Mouse (Mus musculus): ENCODE measurements around the gene Ern1. TPM values are rescaled to one million over a fixed set of nuclear protein-coding genes. Genes with fewer than 3 reads are reported as not detected.
"Not testable (repeated sequence)": the region's sequence is repeated elsewhere in the genome, so short reads cannot be mapped to it uniquely, and the experiment has no call there.

The Ern1 gene
- polyA plus RNA-seq, 1 experiment from 2014 or later = 7.6 TPM

- no peak overlapping the region for H3K9ac ChIP-seq (ENCODE audit: low read length)
- WGBS = 57% methylated on average over 4 of the region's 4 CpGs
- no peaks in the 10 kb centered on the region for H3K27me3 ChIP-seq (replicated peaks; ENCODE audit: control insufficient read depth, insufficient read depth, low read length)
- no peak overlapping the region for H3K4me3 ChIP-seq (ENCODE audit: low read depth, low read length)
- H3K4me2 ChIP-seq (ENCODE audit: low read length) = no peak overlapping the region
- H3K4me1 ChIP-seq (replicated peaks; ENCODE audit: control insufficient read depth, insufficient read depth, low read length) = no peaks in the 10 kb centered on the region
- ATAC-seq (replicated peaks; ENCODE audit: low FRiP score, low TSS enrichment, low read depth) = no peak
- no peak overlapping the region for H3K27ac ChIP-seq (ENCODE audit: low read depth)
- H3K9me3 ChIP-seq (ENCODE audit: control insufficient read depth, low read length) = no peaks in the 10 kb centered on the region
- H3K36me3 ChIP-seq (ENCODE audit: control insufficient read depth, insufficient read depth, low read length) = no peaks in the 10 kb centered on the region
- no peak for DNase-seq (ENCODE audit: low spot score)
Measured at GRCm38 (mm10) chr11:106464681-106465544, 22.7 kb downstream of the Ern1 start.

- ATAC-seq (replicated peaks; ENCODE audit: low FRiP score, low TSS enrichment, low read depth) = no peak
- 83% methylated on average over 5 of the region's 5 CpGs for WGBS
- Histone ChIP-seq H3K36me3 (ENCODE audit: control insufficient read depth, insufficient read depth, low read length) (no peaks in the 10 kb centered on the region), H3K27ac (ENCODE audit: low read depth) (no peak overlapping the region), H3K4me1 (replicated peaks; ENCODE audit: control insufficient read depth, insufficient read depth, low read length) (no peaks in the 10 kb centered on the region), H3K4me3 (ENCODE audit: low read depth, low read length) (no peak overlapping the region), H3K4me2 (ENCODE audit: low read length) (no peak overlapping the region), H3K9ac (ENCODE audit: low read length) (no peak overlapping the region), H3K9me3 (ENCODE audit: control insufficient read depth, low read length) (no peaks in the 10 kb centered on the region), H3K27me3 (replicated peaks; ENCODE audit: control insufficient read depth, insufficient read depth, low read length) (no peaks in the 10 kb centered on the region)
- DNase-seq (ENCODE audit: low spot score) = no peak
Measured at GRCm38 (mm10) chr11:106463845-106464244, 23.8 kb downstream of the Ern1 start.

GRCm38 (mm10) chr11:106462309-106462708, 25.3 kb downstream of the Ern1 start:
- Histone ChIP-seq H3K4me3 (ENCODE audit: low read depth, low read length) (no peak overlapping the region), H3K9me3 (ENCODE audit: control insufficient read depth, low read length) (no peaks in the 10 kb centered on the region), H3K4me1 (replicated peaks; ENCODE audit: control insufficient read depth, insufficient read depth, low read length) (no peaks in the 10 kb centered on the region), H3K27me3 (replicated peaks; ENCODE audit: control insufficient read depth, insufficient read depth, low read length) (no peaks in the 10 kb centered on the region), H3K4me2 (ENCODE audit: low read length) (no peak overlapping the region), H3K27ac (ENCODE audit: low read depth) (no peak overlapping the region), H3K36me3 (ENCODE audit: control insufficient read depth, insufficient read depth, low read length) (no peaks in the 10 kb centered on the region), H3K9ac (ENCODE audit: low read length) (no peak overlapping the region)
- DNase-seq (ENCODE audit: low spot score) = no peak
- no peak for ATAC-seq (replicated peaks; ENCODE audit: low FRiP score, low TSS enrichment, low read depth)
- WGBS = 68% methylated on average over 3 of the region's 3 CpGs

DNA sequence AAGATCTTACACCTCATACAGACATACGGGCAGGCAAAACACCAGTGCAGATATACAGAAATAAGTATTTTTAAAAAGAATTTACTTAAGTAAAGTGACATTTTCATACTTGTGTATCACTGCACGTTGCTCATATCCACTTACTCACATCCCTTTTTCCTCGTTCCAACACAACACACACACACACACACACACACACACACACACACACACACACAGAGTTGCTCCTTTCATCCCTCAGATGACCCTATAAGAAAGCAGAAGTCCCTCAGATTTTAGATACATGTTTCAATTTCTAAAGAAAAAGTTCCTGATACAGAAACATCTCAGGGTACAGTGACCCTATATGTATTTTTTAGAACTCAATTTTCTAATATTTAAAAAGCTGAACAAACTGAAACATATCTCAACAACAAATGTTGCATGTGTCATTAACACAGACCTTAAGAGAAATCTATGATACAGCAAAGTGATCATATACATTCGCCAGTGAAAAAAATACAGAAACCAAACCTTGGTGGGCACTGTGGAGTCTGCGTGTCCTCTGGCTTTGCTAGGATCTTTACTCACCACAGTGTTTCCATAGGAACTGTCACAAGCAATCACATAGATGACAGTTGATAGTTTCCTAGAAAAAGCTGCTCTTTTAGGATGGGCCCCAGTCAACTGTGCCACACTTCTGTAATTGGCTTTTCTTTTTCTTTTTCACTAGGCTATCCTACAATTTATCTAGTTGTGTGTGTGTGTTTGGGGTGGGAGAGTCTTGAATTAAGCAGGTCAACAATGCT, 26.3 kb downstream of the Ern1 start:
- 77% methylated on average over 5 of the region's 5 CpGs for WGBS
- Histone ChIP-seq H3K9me3 (ENCODE audit: control insufficient read depth, low read length) (no peaks in the 10 kb centered on the region), H3K4me2 (ENCODE audit: low read length) (no peak overlapping the region), H3K9ac (ENCODE audit: low read length) (no peak overlapping the region), H3K27ac (ENCODE audit: low read depth) (no peak overlapping the region), H3K4me1 (replicated peaks; ENCODE audit: control insufficient read depth, insufficient read depth, low read length) (no peaks in the 10 kb centered on the region), H3K36me3 (ENCODE audit: control insufficient read depth, insufficient read depth, low read length) (no peaks in the 10 kb centered on the region), H3K4me3 (ENCODE audit: low read depth, low read length) (no peak overlapping the region), H3K27me3 (replicated peaks; ENCODE audit: control insufficient read depth, insufficient read depth, low read length) (no peaks in the 10 kb centered on the region)
- DNase-seq (ENCODE audit: low spot score) (no peak), ATAC-seq (replicated peaks; ENCODE audit: low FRiP score, low TSS enrichment, low read depth) (no peak)

- H3K36me3 ChIP-seq (ENCODE audit: control insufficient read depth, insufficient read depth, low read length) = no peaks in the 10 kb centered on the region
- H3K27me3 ChIP-seq (replicated peaks; ENCODE audit: control insufficient read depth, insufficient read depth, low read length) = no peaks in the 10 kb centered on the region
- WGBS = 90% methylated on average over 1 of the region's 1 CpGs
- no peak overlapping the region for H3K27ac ChIP-seq (ENCODE audit: low read depth)
- H3K4me2 ChIP-seq (ENCODE audit: low read length) = no peak overlapping the region
- no peak for ATAC-seq (replicated peaks; ENCODE audit: low FRiP score, low TSS enrichment, low read depth)
- no peak for DNase-seq (ENCODE audit: low spot score)
- no peak overlapping the region for H3K9ac ChIP-seq (ENCODE audit: low read length)
- H3K9me3 ChIP-seq (ENCODE audit: control insufficient read depth, low read length) = no peaks in the 10 kb centered on the region
- H3K4me3 ChIP-seq (ENCODE audit: low read depth, low read length) = no peak overlapping the region
- no peaks in the 10 kb centered on the region for H3K4me1 ChIP-seq (replicated peaks; ENCODE audit: control insufficient read depth, insufficient read depth, low read length)
Measured at GRCm38 (mm10) chr11:106460671-106461070, 27.0 kb downstream of the Ern1 start.

GRCm38 (mm10) chr11:106458540-106458939, 29.1 kb downstream of the Ern1 start:
- Histone ChIP-seq H3K36me3 (ENCODE audit: control insufficient read depth, insufficient read depth, low read length) (no peaks in the 10 kb centered on the region), H3K9ac (ENCODE audit: low read length) (no peak overlapping the region), H3K4me1 (replicated peaks; ENCODE audit: control insufficient read depth, insufficient read depth, low read length) (no peaks in the 10 kb centered on the region), H3K9me3 (ENCODE audit: control insufficient read depth, low read length) (no peaks in the 10 kb centered on the region), H3K4me3 (ENCODE audit: low read depth, low read length) (no peak overlapping the region), H3K27ac (ENCODE audit: low read depth) (no peak overlapping the region), H3K4me2 (ENCODE audit: low read length) (no peak overlapping the region), H3K27me3 (replicated peaks; ENCODE audit: control insufficient read depth, insufficient read depth, low read length) (no peaks in the 10 kb centered on the region)
- WGBS = 87% methylated on average over 4 of the region's 4 CpGs
- ATAC-seq (replicated peaks; ENCODE audit: low FRiP score, low TSS enrichment, low read depth) (no peak), DNase-seq (ENCODE audit: low spot score) (no peak)

DNA sequence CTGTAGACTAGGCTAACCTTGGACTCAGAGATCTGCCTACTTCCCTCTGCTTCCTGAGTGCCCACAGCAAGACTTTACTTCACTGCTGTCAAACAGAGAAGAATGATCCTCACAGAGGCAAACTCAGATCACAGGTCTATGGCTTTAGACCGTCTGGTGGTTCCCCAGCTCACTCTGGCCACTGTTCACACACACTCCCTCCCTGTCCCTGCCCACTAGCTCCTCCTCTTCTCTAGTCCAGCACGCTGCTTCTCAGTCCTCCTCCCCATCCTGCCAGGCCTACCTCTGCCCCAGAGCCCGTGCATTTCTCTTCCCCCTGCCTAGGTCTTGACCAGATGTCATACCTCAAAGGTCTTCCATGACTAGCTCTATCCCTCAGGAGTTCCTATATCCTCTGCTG, 44.0 kb downstream of the Ern1 start:
- no peak for ATAC-seq (replicated peaks; ENCODE audit: low FRiP score, low TSS enrichment, low read depth)

GRCm38 (mm10) chr11:106442564-106442963, 45.1 kb downstream of the Ern1 start:
- not testable (repeated sequence) for ATAC-seq (replicated peaks; ENCODE audit: low FRiP score, low TSS enrichment, low read depth); DNase-seq (ENCODE audit: low spot score)
- 83% methylated on average over 2 of the region's 2 CpGs for WGBS

More for the DNA sequence above, 44.0 kb downstream of the Ern1 start:
- no peak for DNase-seq (ENCODE audit: low spot score)
- H3K9ac ChIP-seq (ENCODE audit: low read length) = no peak overlapping the region
- H3K27ac ChIP-seq (ENCODE audit: low read depth) = no peak overlapping the region
- H3K4me1 ChIP-seq (replicated peaks; ENCODE audit: control insufficient read depth, insufficient read depth, low read length) = no peaks in the 10 kb centered on the region
- no peak overlapping the region for H3K4me3 ChIP-seq (ENCODE audit: low read depth, low read length)
- H3K36me3 ChIP-seq (ENCODE audit: control insufficient read depth, insufficient read depth, low read length) = no peaks in the 10 kb centered on the region
- H3K9me3 ChIP-seq (ENCODE audit: control insufficient read depth, low read length) = no peaks in the 10 kb centered on the region
- H3K27me3 ChIP-seq (replicated peaks; ENCODE audit: control insufficient read depth, insufficient read depth, low read length) = no peaks in the 10 kb centered on the region
- 26% methylated on average over 3 of the region's 3 CpGs for WGBS
- no peak overlapping the region for H3K4me2 ChIP-seq (ENCODE audit: low read length)

More at GRCm38 (mm10) chr11:106442564-106442963, 45.1 kb downstream of the Ern1 start:
- H3K36me3 ChIP-seq (ENCODE audit: control insufficient read depth, insufficient read depth, low read length); H3K9ac ChIP-seq (ENCODE audit: low read length); H3K4me1 ChIP-seq (replicated peaks; ENCODE audit: control insufficient read depth, insufficient read depth, low read length); H3K27me3 ChIP-seq (replicated peaks; ENCODE audit: control insufficient read depth, insufficient read depth, low read length); H3K9me3 ChIP-seq (ENCODE audit: control insufficient read depth, low read length); H3K4me2 ChIP-seq (ENCODE audit: low read length); H3K4me3 ChIP-seq (ENCODE audit: low read depth, low read length); H3K27ac ChIP-seq (ENCODE audit: low read depth): not testable (repeated sequence)
